Mouse (Mus musculus) cerebellum, adult 11 months (tissue): ENCODE data around the gene Exosc2.

Experiments used
- DNase-seq: peaks from one replicate; pipeline ENCODE4 v3.0.0; 2022

The Exosc2 gene

DNA sequence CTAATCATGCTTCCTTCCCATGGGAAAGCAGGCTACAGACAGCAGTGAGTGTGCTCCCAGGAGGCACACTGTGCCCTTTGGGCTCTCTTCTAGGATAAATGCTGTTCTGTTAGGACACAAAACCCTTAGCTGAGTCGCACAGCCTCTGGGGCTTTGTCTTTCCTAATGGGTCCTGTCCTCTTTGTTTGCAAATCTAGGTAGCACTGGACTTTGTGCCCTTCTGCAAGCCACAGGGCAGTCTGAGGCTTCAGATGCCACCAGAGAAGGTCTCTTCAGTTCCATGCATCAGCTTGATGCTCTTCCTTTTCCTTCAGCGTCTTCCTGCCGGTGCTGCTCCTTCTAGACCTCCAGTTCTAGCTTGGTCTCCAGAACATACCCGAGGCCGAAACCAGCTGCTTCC lies 60.1 kb downstream of the Exosc2 start:
- DNase-seq = no peak
